Mouse (Mus musculus): Measurements from ENCODE around the gene Dis3l.

- TF ChIP-seq POLR2A (IDR thresholded peaks at IDR 0.05; ENCODE audit: low read depth, low read length) (no peak), CTCF (IDR thresholded peaks at IDR 0.05; ENCODE audit: extremely low read depth, insufficient read length, insufficient replicate concordance, low read depth, low read length) (no peak)
Measured at GRCm38 (mm10) chr9:64345931-64346330, 4.8 kb upstream of the Dis3l start.

Measured in small intestine, adult 2 months (tissue).